19 mouse cellular contexts compared by ENCODE assay signal in the genomic region with DNA sequence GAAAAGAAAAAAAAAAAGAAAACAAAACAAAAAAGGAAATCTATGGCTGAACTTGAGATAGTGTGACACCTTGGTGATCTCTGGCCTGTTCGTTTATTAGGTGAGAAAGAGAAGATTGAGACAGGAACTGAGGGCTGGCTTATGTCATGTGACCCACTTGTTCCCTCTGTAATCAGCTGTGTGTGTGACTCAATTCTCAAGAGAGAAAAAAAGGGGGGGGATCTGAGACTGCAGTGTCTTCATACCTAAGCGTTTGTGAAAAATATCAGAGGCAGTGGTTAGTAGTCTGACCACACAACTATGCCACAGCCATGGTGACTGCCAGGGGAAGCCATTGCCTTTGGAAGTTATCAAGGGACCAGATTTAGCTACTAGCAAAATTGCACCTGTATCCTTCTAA.
DNase-seq lines count a peak whose midpoint lies in the region; ATAC-seq and TF ChIP-seq lines count a peak whose summit lies in the region.
"Had no signal": no experiment of that assay in that cellular context is flagged by ENCODE, and none has a peak within 500 bp of the region (broad histone marks: within the 10 kb centered on the region; RNA-seq: fewer than 3 reads in every experiment).

No protein-coding gene starts in this region.

- no peak for TF ChIP-seq EP300 in stomach, postnatal 0 days (optimal IDR thresholded peaks at IDR 0.05)

- peak; percentile 22 for DNase-seq in heart, adult 11 months
- no peak for DNase-seq in heart, adult 9 months (ENCODE audit: low spot score in 2 of 2)
- DNase-seq in spleen, adult 2 months (ENCODE audit: low read depth in 1 of 2, low spot score in 2 of 2), result peak in 1 of 2 experiments; percentile 85
- no peak for DNase-seq in spleen, adult 18-20 months
- DNase-seq in induced T-regulatory cell, adult 2 months (ENCODE audit: low read depth), result peak; percentile 1
- no peak for DNase-seq in gastrocnemius, postnatal 25 days
- DNase-seq in stomach, postnatal 0 days (ENCODE audit: low spot score), result no peak
- DNase-seq: adrenal gland, postnatal 25 days; cerebellum, postnatal 10 days; gastrocnemius, postnatal 14 days; liver; lung, adult 18-20 months; lung, postnatal 4 days; right cerebral cortex, postnatal 14 days had no signal

- 7% methylated on average over 2 of the region's 2 CpGs for WGBS in spleen, adult 2 months
- 56% methylated on average over 2 of the region's 2 CpGs for WGBS in stomach, postnatal 0 days

- ATAC-seq in megakaryocyte-erythroid progenitor cell, adult 5-6 weeks (replicated peaks; ENCODE audit: low FRiP score, low TSS enrichment, poor library complexity, severe bottlenecking), result no peak
- ATAC-seq in stomach, postnatal 0 days (ENCODE audit: low FRiP score, low TSS enrichment), result no peak
- ATAC-seq: Patski had no signal

- H3K4me1 ChIP-seq in spleen, adult 2 months (ENCODE audit: control insufficient read depth, insufficient read depth, insufficient read length), result peaks cover 12% of the 10 kb centered on the region; the same call in 1 of the 2 replicates
- no peaks in the 10 kb centered on the region for H3K4me1 ChIP-seq in stomach, postnatal 0 days (replicated peaks; ENCODE audit: control insufficient read depth, insufficient read depth)
- H3K4me1 ChIP-seq: neural tube, embryonic 12.5 days had no signal

- H3K4me3 ChIP-seq in spleen, adult 2 months (ENCODE audit: extremely low read depth, insufficient read depth, insufficient read length), result no peak overlapping the region
- no peak overlapping the region for H3K4me3 ChIP-seq in stomach, postnatal 0 days (ENCODE audit: low read depth, low read length)
- H3K4me3 ChIP-seq: forebrain, embryonic 12.5 days; heart, embryonic 13.5 days; neural tube, embryonic 12.5 days had no signal

- no peaks in the 10 kb centered on the region for H3K27me3 ChIP-seq in spleen, adult 2 months (ENCODE audit: control insufficient read depth, insufficient read depth, low read length)
- H3K27me3 ChIP-seq in stomach, postnatal 0 days (ENCODE audit: control insufficient read depth, insufficient read depth, low read length), result no peaks in the 10 kb centered on the region
- H3K27me3 ChIP-seq: heart, embryonic 13.5 days; neural tube, embryonic 12.5 days had no signal

- H3K27ac ChIP-seq in spleen, adult 2 months (ENCODE audit: insufficient read depth, low read length), result peak overlapping the region; percentile 22; the same call in 1 of the 2 replicates
- no peak overlapping the region for H3K27ac ChIP-seq in stomach, postnatal 0 days (replicated peaks)
- H3K27ac ChIP-seq: forebrain, embryonic 12.5 days; neural tube, embryonic 12.5 days had no signal

- no peaks in the 10 kb centered on the region for H3K36me3 ChIP-seq in spleen, adult 2 months (ENCODE audit: control insufficient read depth, insufficient read depth, low read length)
- H3K36me3 ChIP-seq in stomach, postnatal 0 days (ENCODE audit: control insufficient read depth, insufficient read depth, low read length), result no peaks in the 10 kb centered on the region
- H3K36me3 ChIP-seq: forebrain, embryonic 12.5 days; heart, embryonic 13.5 days; neural tube, embryonic 12.5 days had no signal

- no peak overlapping the region for H3K4me2 ChIP-seq in stomach, postnatal 0 days (replicated peaks; ENCODE audit: low read depth)
- H3K4me2 ChIP-seq: forebrain, embryonic 12.5 days; heart, embryonic 13.5 days; neural tube, embryonic 12.5 days had no signal

- no peak for TF ChIP-seq POLR2A in spleen, adult 2 months (IDR thresholded peaks at IDR 0.05; ENCODE audit: low read depth, low read length)

- no peak overlapping the region for H3K9ac ChIP-seq in stomach, postnatal 0 days (ENCODE audit: low read length)
- H3K9ac ChIP-seq: forebrain, embryonic 12.5 days; heart, embryonic 13.5 days; neural tube, embryonic 12.5 days had no signal

- no peaks in the 10 kb centered on the region for H3K9me3 ChIP-seq in stomach, postnatal 0 days (ENCODE audit: control insufficient read depth, low read length)
- H3K9me3 ChIP-seq: forebrain, embryonic 12.5 days; heart, embryonic 13.5 days; neural tube, embryonic 12.5 days had no signal

- TF ChIP-seq CTCF in spleen, adult 2 months (IDR thresholded peaks at IDR 0.05; ENCODE audit: extremely low read depth, insufficient read depth, insufficient read length, insufficient replicate concordance), result no peak
- no peak for TF ChIP-seq CTCF in stomach, postnatal 0 days (IDR thresholded peaks at IDR 0.05; ENCODE audit: low read depth)

Comparison
In these comparisons a context has a peak if more than half of its experiments do, and no peak if none do; other contexts are left out.
1. DNase-seq: peak in heart, adult 11 months (single experiment) and induced T-regulatory cell, adult 2 months (single experiment); none in heart, adult 9 months (0 of 2), spleen, adult 18-20 months (0 of 2), gastrocnemius, postnatal 25 days (single experiment) and stomach, postnatal 0 days (single experiment).